Mouse (Mus musculus) bone marrow, adult 2 months (tissue): ENCODE results near the gene Lenep.

ENCODE experiments used
- CTCF ChIP-seq: fragments of 200-500 bp; IDR thresholded peaks from 2 replicates; pipeline ENCODE4 v1.5.1; 2011; ENCODE audit warnings: low read length, control low read depth; ENCODE audit not compliant: control insufficient read depth, insufficient read depth
- POLR2A ChIP-seq: fragments of 200-500 bp; IDR thresholded peaks from 2 replicates; pipeline ENCODE4 v1.6.1; 2011; ENCODE audit warnings: low read depth, mild to moderate bottlenecking, control low read depth, low read length, borderline replicate concordance; ENCODE audit not compliant: control insufficient read depth

- TF ChIP-seq POLR2A: no peak
- no peak for TF ChIP-seq CTCF
Observed at GRCm38 (mm10) chr3:89406887-89407286, 4.3 kb upstream of the Lenep start.
